Mouse (Mus musculus) thymus, adult 2 months (tissue): Measurements from ENCODE around the gene Ssx2ip.

Source experiments
- CTCF ChIP-seq: fragments of 200-500 bp; IDR thresholded peaks from 2 replicates; pipeline ENCODE4 v1.5.1; 2012; ENCODE audit warnings: mild to moderate bottlenecking, control low read depth, low read length, moderate library complexity, borderline replicate concordance; ENCODE audit not compliant: control insufficient read depth, poor library complexity, insufficient read depth; ENCODE audit errors: extremely low read depth
- POLR2A ChIP-seq: fragments of 200-500 bp; IDR thresholded peaks from 2 replicates; pipeline ENCODE4 v1.6.1; 2012; ENCODE audit warnings: mild to moderate bottlenecking, low read length, control low read depth, moderate library complexity; ENCODE audit not compliant: control insufficient read depth, poor library complexity, insufficient read depth; ENCODE audit errors: extremely low read depth

GRCm38 (mm10) chr3:146381471-146381870 lies 23.0 kb upstream of the Ssx2ip start:
- no peak for TF ChIP-seq CTCF
- TF ChIP-seq POLR2A: no peak
